Mouse (Mus musculus): ENCODE data around the gene Car11.

Car11 gene

GRCm38 (mm10) chr7:45723301-45723700 is 23.7 kb downstream of the Car11 start:
- DNase-seq (ENCODE audit: low read depth, low spot score): no peak

GRCm38 (mm10) chr7:45723781-45724180 is 24.1 kb downstream of the Car11 start:
- no peak for DNase-seq (ENCODE audit: low read depth, low spot score)

GRCm38 (mm10) chr7:45725151-45725550 is 25.5 kb downstream of the Car11 start:
- DNase-seq (ENCODE audit: low read depth, low spot score): no peak

- DNase-seq (ENCODE audit: low read depth, low spot score): no peak
These were observed 26.1 kb downstream of the Car11 start, which contains the start of gene Spaca4 for GRCm38 (mm10) chr7:45725713-45726112. Gene Spaca4, minus strand, starts transcription at chr7:45725813.

GRCm38 (mm10) chr7:45726419-45726818 is 26.8 kb downstream of the Car11 start:
- no peak for DNase-seq (ENCODE audit: low read depth, low spot score)

GRCm38 (mm10) chr7:45727625-45728024 is 28.0 kb downstream of the Car11 start:
- no peak for DNase-seq (ENCODE audit: low read depth, low spot score)

- no peak for DNase-seq (ENCODE audit: low read depth, low spot score)
These were observed 31.2 kb downstream of the Car11 start for GRCm38 (mm10) chr7:45730727-45731431.

GRCm38 (mm10) chr7:45733477-45733876 is 33.8 kb downstream of the Car11 start:
- DNase-seq (ENCODE audit: low read depth, low spot score): no peak

- DNase-seq (ENCODE audit: low read depth, low spot score): peak; percentile 77
These were observed 39.6 kb downstream of the Car11 start for GRCm38 (mm10) chr7:45739162-45739763.

- DNase-seq (ENCODE audit: low read depth, low spot score): no peak
These were observed 40.2 kb downstream of the Car11 start for GRCm38 (mm10) chr7:45739820-45740219.

- no peak for DNase-seq (ENCODE audit: low read depth, low spot score)
These were observed 41.7 kb downstream of the Car11 start for GRCm38 (mm10) chr7:45741308-45741707.

GRCm38 (mm10) chr7:45741777-45742176 is 42.1 kb downstream of the Car11 start:
- no peak for DNase-seq (ENCODE audit: low read depth, low spot score)

- DNase-seq (ENCODE audit: low read depth, low spot score): no peak
These were observed 42.7 kb downstream of the Car11 start for GRCm38 (mm10) chr7:45742338-45742737.

GRCm38 (mm10) chr7:45744387-45744786 is 44.7 kb downstream of the Car11 start:
- peak; percentile 63 for DNase-seq (ENCODE audit: low read depth, low spot score)

GRCm38 (mm10) chr7:45746518-45746917 is 46.9 kb downstream of the Car11 start:
- DNase-seq (ENCODE audit: low read depth, low spot score): no peak

- no peak for DNase-seq (ENCODE audit: low read depth, low spot score)
These were observed 47.8 kb downstream of the Car11 start for GRCm38 (mm10) chr7:45747450-45747849.

- DNase-seq (ENCODE audit: low read depth, low spot score): no peak
These were observed 48.5 kb downstream of the Car11 start for GRCm38 (mm10) chr7:45748110-45748509.

GRCm38 (mm10) chr7:45749401-45749800 is 49.8 kb downstream of the Car11 start:
- DNase-seq (ENCODE audit: low read depth, low spot score): no peak

GRCm38 (mm10) chr7:45750162-45750561 is 50.5 kb downstream of the Car11 start:
- no peak for DNase-seq (ENCODE audit: low read depth, low spot score)
